Mouse (Mus musculus) CH12.LX (cell line): ENCODE data around the gene Pml.

Experiments
- CTCF ChIP-seq, 2 experiments: IDR thresholded peaks in 1 of 2; conservative IDR thresholded peaks in 1 of 2; 2 replicates each; pipeline ENCODE4 v1.5.1; 2011 to 2012; ENCODE audit warnings: low read depth in 2 of 2, low read length in 2 of 2, improper control_type of control experiment in 1 of 2, inconsistent platforms in 1 of 2, mild to moderate bottlenecking in 1 of 2, moderate library complexity in 1 of 2
- ELF1 ChIP-seq: IDR thresholded peaks from 2 replicates; pipeline ENCODE4 v1.6.1; 2014; ENCODE audit warnings: low read depth, mild to moderate bottlenecking, inconsistent platforms, low read length, improper control_type of control experiment
- EP300 ChIP-seq: IDR thresholded peaks from 2 replicates; pipeline ENCODE4 v1.6.1; 2011; ENCODE audit warnings: low read length, improper control_type of control experiment
- GABPA ChIP-seq: IDR thresholded peaks from 2 replicates; pipeline ENCODE4 v1.6.1; 2012; ENCODE audit warnings: low read depth, low read length, improper control_type of control experiment, inconsistent platforms; ENCODE audit not compliant: insufficient replicate concordance
- JUND ChIP-seq: conservative IDR thresholded peaks from 2 replicates; pipeline ENCODE4 v1.6.1; 2011; ENCODE audit warnings: low read depth, low read length, improper control_type of control experiment
- MAFK ChIP-seq: IDR thresholded peaks from 2 replicates; pipeline ENCODE4 v1.6.1; 2011; ENCODE audit warnings: low read length, improper control_type of control experiment; ENCODE audit not compliant: insufficient replicate concordance
- MAX ChIP-seq: IDR thresholded peaks from 2 replicates; pipeline ENCODE4 v1.6.1; 2011; ENCODE audit warnings: low read length, improper control_type of control experiment
- MAZ ChIP-seq: IDR thresholded peaks from 2 replicates; pipeline ENCODE4 v1.6.1; 2012; ENCODE audit warnings: low read depth, mild to moderate bottlenecking, inconsistent platforms, low read length, improper control_type of control experiment, moderate library complexity
- POLR2A ChIP-seq: IDR thresholded peaks from 2 replicates; pipeline ENCODE4 v1.6.1; 2011; ENCODE audit warnings: low read depth, mild to moderate bottlenecking, improper control_type of control experiment, low read length
- SIN3A ChIP-seq: IDR thresholded peaks from 2 replicates; pipeline ENCODE4 v1.6.1; 2012; ENCODE audit warnings: low read length, improper control_type of control experiment, inconsistent platforms
- TCF12 ChIP-seq: IDR thresholded peaks from 2 replicates; pipeline ENCODE4 v1.6.1; 2014; ENCODE audit warnings: low read depth, mild to moderate bottlenecking, inconsistent platforms, low read length, improper control_type of control experiment
- UBTF ChIP-seq: IDR thresholded peaks from 2 replicates; pipeline ENCODE4 v1.6.1; 2012; ENCODE audit warnings: low read depth, mild to moderate bottlenecking, inconsistent platforms, low read length, improper control_type of control experiment, moderate library complexity
- USF2 ChIP-seq: conservative IDR thresholded peaks from 2 replicates; pipeline ENCODE4 v1.6.1; 2011; ENCODE audit warnings: low read depth, low read length, improper control_type of control experiment
- ZKSCAN1 ChIP-seq: IDR thresholded peaks from 2 replicates; pipeline ENCODE4 v1.6.1; 2012; ENCODE audit warnings: low read depth, inconsistent platforms, low read length, improper control_type of control experiment, borderline replicate concordance

DNA sequence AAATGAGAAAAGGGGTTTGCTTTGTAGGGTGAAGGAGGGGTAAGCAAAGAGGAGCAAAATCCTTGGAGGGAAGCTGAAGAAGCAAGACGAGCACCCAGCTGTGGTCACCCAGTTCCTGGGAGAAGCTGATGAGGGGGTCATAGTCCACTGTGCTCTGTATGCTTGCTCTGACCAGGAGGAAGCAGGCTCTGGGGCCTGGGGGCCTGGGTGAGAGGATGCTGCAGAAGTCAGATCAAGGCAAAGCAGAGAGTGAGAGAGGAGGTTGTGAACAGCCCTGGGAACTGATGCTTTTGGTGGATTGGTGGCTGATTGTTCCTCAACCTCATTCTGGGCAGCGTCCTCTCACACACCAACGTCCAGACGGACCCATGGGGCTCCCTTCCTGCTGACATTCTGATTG is 72.4 kb downstream of the Pml start:
- no peak for TF ChIP-seq MAZ
- no peak for TF ChIP-seq TCF12
- no peak for TF ChIP-seq CTCF (conservative IDR thresholded peaks at IDR 0.05 in 1 of 2, IDR thresholded peaks at IDR 0.05 in 1 of 2; ENCODE audit: low read depth in 2 of 2, low read length in 2 of 2)
- TF ChIP-seq ELF1, result no peak
- no peak for TF ChIP-seq GABPA
- no peak for TF ChIP-seq SIN3A
- TF ChIP-seq UBTF, result no peak
- TF ChIP-seq USF2, result no peak
- no peak for TF ChIP-seq POLR2A
- TF ChIP-seq JUND, result no peak
- no peak for TF ChIP-seq EP300
- no peak for TF ChIP-seq ZKSCAN1
- no peak for TF ChIP-seq MAFK
- no peak for TF ChIP-seq MAX
